Mouse (Mus musculus): ENCODE measurements around the gene Zfhx3. TPM values are rescaled to one million over a fixed set of nuclear protein-coding genes. Genes with fewer than 3 reads are reported as not detected.

Gene Zfhx3
- polyA plus RNA-seq, 1 experiment from 2014 or later = 22.8 TPM

GRCm38 (mm10) chr8:108369081-108369480, 426.6 kb downstream of the Zfhx3 start:
- ATAC-seq (ENCODE audit: low FRiP score) = no peak
- H3K36me3 ChIP-seq = no peaks in the 10 kb centered on the region

GRCm38 (mm10) chr8:108370731-108371130, 428.3 kb downstream of the Zfhx3 start:
- H3K27ac ChIP-seq (replicated peaks) = no peak overlapping the region
- no peak overlapping the region for H3K4me3 ChIP-seq (replicated peaks)
- peaks cover 4% of the 10 kb centered on the region; the same call in 1 of the 2 replicates for H3K27me3 ChIP-seq (replicated peaks)
- H3K9me3 ChIP-seq (replicated peaks) = no peaks in the 10 kb centered on the region
- peaks cover 13% of the 10 kb centered on the region for H3K4me1 ChIP-seq
- no peak for ATAC-seq (ENCODE audit: low FRiP score)
- H3K9ac ChIP-seq (replicated peaks) = no peak overlapping the region
- no peaks in the 10 kb centered on the region for H3K36me3 ChIP-seq
- H3K4me2 ChIP-seq = no peak overlapping the region
- WGBS = 89% methylated on average over 6 of the region's 6 CpGs

More at GRCm38 (mm10) chr8:108369081-108369480, 426.6 kb downstream of the Zfhx3 start:
- H3K4me1 ChIP-seq = peaks cover 13% of the 10 kb centered on the region
- 25% methylated on average over 6 of the region's 6 CpGs for WGBS
- H3K9ac ChIP-seq (replicated peaks) = no peak overlapping the region
- H3K27ac ChIP-seq (replicated peaks) = 0 out of 2 replicates have a peak overlapping the region, but pooled peaks have one; percentile 13
- no peaks in the 10 kb centered on the region for H3K9me3 ChIP-seq (replicated peaks)
- no peak overlapping the region for H3K4me2 ChIP-seq
- H3K27me3 ChIP-seq (replicated peaks) = peaks cover 2% of the 10 kb centered on the region; the same call in 1 of the 2 replicates
- no peak overlapping the region for H3K4me3 ChIP-seq (replicated peaks)

GRCm38 (mm10) chr8:108373046-108373445, 430.6 kb downstream of the Zfhx3 start:
- ATAC-seq (ENCODE audit: low FRiP score) = no peak
- H3K4me1 ChIP-seq = peaks cover 13% of the 10 kb centered on the region
- no peak overlapping the region for H3K9ac ChIP-seq (replicated peaks)
- no peaks in the 10 kb centered on the region for H3K36me3 ChIP-seq
- H3K4me2 ChIP-seq = peak overlapping the region; percentile 26; the same call in 1 of the 2 replicates
- H3K9me3 ChIP-seq (replicated peaks) = no peaks in the 10 kb centered on the region
- peaks cover 4% of the 10 kb centered on the region; the same call in 1 of the 2 replicates for H3K27me3 ChIP-seq (replicated peaks)
- H3K4me3 ChIP-seq (replicated peaks) = no peak overlapping the region
- WGBS = 8% methylated on average over 7 of the region's 7 CpGs
- H3K27ac ChIP-seq (replicated peaks) = no peak overlapping the region

GRCm38 (mm10) chr8:108378036-108378435, 435.6 kb downstream of the Zfhx3 start:
- ATAC-seq (ENCODE audit: low FRiP score) = no peak
- no peak overlapping the region for H3K4me3 ChIP-seq (replicated peaks)
- no peaks in the 10 kb centered on the region for H3K9me3 ChIP-seq (replicated peaks)
- H3K4me2 ChIP-seq = no peak overlapping the region
- no peak overlapping the region for H3K27ac ChIP-seq (replicated peaks)
- peaks cover 5% of the 10 kb centered on the region for H3K4me1 ChIP-seq
- H3K27me3 ChIP-seq (replicated peaks) = peaks cover 8% of the 10 kb centered on the region; the same call in 1 of the 2 replicates
- H3K9ac ChIP-seq (replicated peaks) = no peak overlapping the region
- 42% methylated on average over 2 of the region's 2 CpGs for WGBS
- H3K36me3 ChIP-seq = no peaks in the 10 kb centered on the region

GRCm38 (mm10) chr8:108383121-108383520, 440.7 kb downstream of the Zfhx3 start:
- Histone ChIP-seq H3K4me1 (peaks cover 19% of the 10 kb centered on the region), H3K27me3 (replicated peaks) (0 out of 2 replicates have a peak, but pooled peaks cover 4% of the 10 kb centered on the region), H3K4me2 (no peak overlapping the region), H3K4me3 (replicated peaks) (no peak overlapping the region), H3K36me3 (no peaks in the 10 kb centered on the region), H3K27ac (replicated peaks) (no peak overlapping the region), H3K9me3 (replicated peaks) (no peaks in the 10 kb centered on the region), H3K9ac (replicated peaks) (no peak overlapping the region)
- 42% methylated on average over 4 of the region's 4 CpGs for WGBS
- no peak for ATAC-seq (ENCODE audit: low FRiP score)

GRCm38 (mm10) chr8:108387160-108387912, 444.9 kb downstream of the Zfhx3 start:
- H3K4me3 ChIP-seq (replicated peaks) = no peak overlapping the region
- no peaks in the 10 kb centered on the region for H3K27me3 ChIP-seq (replicated peaks)
- H3K4me2 ChIP-seq = peak overlapping the region; percentile 40
- no peak overlapping the region for H3K9ac ChIP-seq (replicated peaks)
- ATAC-seq (ENCODE audit: low FRiP score) = peak; percentile 53; the same call in 1 of the 2 replicates
- 17% methylated on average over 22 of the region's 22 CpGs for WGBS
- peak overlapping the region; percentile 56; the same call in 1 of the 2 replicates for H3K27ac ChIP-seq (replicated peaks)
- H3K4me1 ChIP-seq = peaks cover 34% of the 10 kb centered on the region
- no peaks in the 10 kb centered on the region for H3K36me3 ChIP-seq
- H3K9me3 ChIP-seq (replicated peaks) = no peaks in the 10 kb centered on the region

GRCm38 (mm10) chr8:108387913-108388274, 445.4 kb downstream of the Zfhx3 start:
- H3K27ac ChIP-seq (replicated peaks) = no peak overlapping the region
- no peak for ATAC-seq (ENCODE audit: low FRiP score)

GRCm38 (mm10) chr8:108392909-108393308, 450.5 kb downstream of the Zfhx3 start:
- H3K9me3 ChIP-seq (replicated peaks) = no peaks in the 10 kb centered on the region
- no peaks in the 10 kb centered on the region for H3K36me3 ChIP-seq
- no peak overlapping the region for H3K4me2 ChIP-seq
- H3K9ac ChIP-seq (replicated peaks) = no peak overlapping the region
- ATAC-seq (ENCODE audit: low FRiP score) = no peak
- H3K4me1 ChIP-seq = peaks cover 15% of the 10 kb centered on the region
- 77% methylated on average over 9 of the region's 9 CpGs for WGBS
- H3K27me3 ChIP-seq (replicated peaks) = no peaks in the 10 kb centered on the region
- H3K4me3 ChIP-seq (replicated peaks) = no peak overlapping the region
- no peak overlapping the region for H3K27ac ChIP-seq (replicated peaks)

More at GRCm38 (mm10) chr8:108387913-108388274, 445.4 kb downstream of the Zfhx3 start:
- WGBS = 51% methylated on average over 8 of the region's 8 CpGs
- no peaks in the 10 kb centered on the region for H3K9me3 ChIP-seq (replicated peaks)
- H3K36me3 ChIP-seq = no peaks in the 10 kb centered on the region
- no peak overlapping the region for H3K4me3 ChIP-seq (replicated peaks)
- no peak overlapping the region for H3K9ac ChIP-seq (replicated peaks)
- peak overlapping the region; percentile 40; the same call in 1 of the 2 replicates for H3K4me2 ChIP-seq
- H3K27me3 ChIP-seq (replicated peaks) = no peaks in the 10 kb centered on the region
- H3K4me1 ChIP-seq = peaks cover 33% of the 10 kb centered on the region

- Histone ChIP-seq H3K9ac (replicated peaks) (no peak overlapping the region), H3K4me1 (peaks cover 11% of the 10 kb centered on the region), H3K9me3 (replicated peaks) (no peaks in the 10 kb centered on the region), H3K27ac (replicated peaks) (no peak overlapping the region), H3K27me3 (replicated peaks) (no peaks in the 10 kb centered on the region), H3K4me2 (no peak overlapping the region), H3K36me3 (no peaks in the 10 kb centered on the region), H3K4me3 (replicated peaks) (no peak overlapping the region)
- ATAC-seq (ENCODE audit: low FRiP score) = no peak
- 85% methylated on average over 9 of the region's 9 CpGs for WGBS
Observed at GRCm38 (mm10) chr8:108402149-108402548, 459.7 kb downstream of the Zfhx3 start.

- H3K9me3 ChIP-seq (replicated peaks) = no peaks in the 10 kb centered on the region
- peaks cover 15% of the 10 kb centered on the region for H3K4me1 ChIP-seq
- H3K9ac ChIP-seq (replicated peaks) = peak overlapping the region; percentile 32; the same call in 1 of the 2 replicates
- no peaks in the 10 kb centered on the region for H3K27me3 ChIP-seq (replicated peaks)
- H3K27ac ChIP-seq (replicated peaks) = peak overlapping the region; percentile 63
- H3K4me2 ChIP-seq = peak overlapping the region; percentile 47
- ATAC-seq (ENCODE audit: low FRiP score) = peak; percentile 68
- WGBS = 14% methylated on average over 25 of the region's 25 CpGs
- H3K4me3 ChIP-seq (replicated peaks) = 0 out of 2 replicates have a peak overlapping the region, but pooled peaks have one; percentile 3
- no peaks in the 10 kb centered on the region for H3K36me3 ChIP-seq
Observed at GRCm38 (mm10) chr8:108406716-108407494, 464.5 kb downstream of the Zfhx3 start.

- no peak overlapping the region for H3K9ac ChIP-seq (replicated peaks)
- no peaks in the 10 kb centered on the region for H3K9me3 ChIP-seq (replicated peaks)
- 0 out of 2 replicates have a peak overlapping the region, but pooled peaks have one; percentile 1 for H3K4me2 ChIP-seq
- no peak overlapping the region for H3K27ac ChIP-seq (replicated peaks)
- no peaks in the 10 kb centered on the region for H3K27me3 ChIP-seq (replicated peaks)
- WGBS = 23% methylated on average over 15 of the region's 15 CpGs
- ATAC-seq (ENCODE audit: low FRiP score) = no peak; the same call in 1 of the 2 replicates
- peaks cover 11% of the 10 kb centered on the region for H3K4me1 ChIP-seq
- H3K36me3 ChIP-seq = no peaks in the 10 kb centered on the region
- H3K4me3 ChIP-seq (replicated peaks) = no peak overlapping the region
Observed at GRCm38 (mm10) chr8:108419162-108419844, 476.9 kb downstream of the Zfhx3 start.
